Mouse (Mus musculus) myocyte (in vitro differentiated cells): Measurements from ENCODE around the gene Olfr902.

Experiments
- CEBPB ChIP-seq: IDR thresholded peaks from 2 replicates; pipeline ENCODE4 v1.6.1; 2011; ENCODE audit warnings: mild to moderate bottlenecking, moderate library complexity; ENCODE audit not compliant: poor library complexity, insufficient read depth, severe bottlenecking
- E2F4 ChIP-seq: IDR thresholded peaks from one replicate; pipeline ENCODE4 v1.6.1; 2011; ENCODE audit warnings: mild to moderate bottlenecking, control low read depth, moderate library complexity; ENCODE audit not compliant: insufficient read depth
- MAX ChIP-seq: IDR thresholded peaks from one replicate; pipeline ENCODE4 v1.6.1; 2011; ENCODE audit warnings: low read depth, mild to moderate bottlenecking, control low read depth
- MYOG ChIP-seq, 3 experiments: IDR thresholded peaks; one replicate each; pipeline ENCODE4 v1.6.1; 2011; ENCODE audit warnings: control low read depth in 2 of 3, low read depth in 2 of 3, mild to moderate bottlenecking in 2 of 3; ENCODE audit not compliant: insufficient read length in 2 of 3, control insufficient read depth in 1 of 3, insufficient read depth in 1 of 3
- POLR2A ChIP-seq: IDR thresholded peaks from one replicate; pipeline ENCODE4 v1.6.1; 2011; ENCODE audit warnings: low read depth, mild to moderate bottlenecking, control low read depth, moderate library complexity; ENCODE audit not compliant: insufficient read length
- POLR2AphosphoS2 ChIP-seq: IDR thresholded peaks from one replicate; pipeline ENCODE4 v1.6.1; 2011; ENCODE audit warnings: low read depth, control low read depth; ENCODE audit not compliant: insufficient read length
- TCF12 ChIP-seq: IDR thresholded peaks from one replicate; pipeline ENCODE4 v1.6.1; 2011; ENCODE audit warnings: mild to moderate bottlenecking, control low read depth; ENCODE audit not compliant: poor library complexity, insufficient read depth, severe bottlenecking
- USF1 ChIP-seq: IDR thresholded peaks from one replicate; pipeline ENCODE4 v1.6.1; 2011; ENCODE audit warnings: low read depth, mild to moderate bottlenecking, control low read depth, moderate library complexity

GRCm38 (mm10) chr9:38423801-38424200 lies 23.7 kb upstream of the Olfr902 start:
- no peak for TF ChIP-seq TCF12
- TF ChIP-seq POLR2A, result no peak
- TF ChIP-seq MAX, result no peak
- TF ChIP-seq E2F4, result no peak
- TF ChIP-seq USF1, result no peak
- no peak for TF ChIP-seq MYOG (IDR thresholded peaks at IDR 0.05; ENCODE audit: control insufficient read depth in 1 of 3, insufficient read depth in 1 of 3, insufficient read length in 2 of 3, low read depth in 2 of 3)
- TF ChIP-seq POLR2AphosphoS2, result no peak
- TF ChIP-seq CEBPB, result no peak
